Mouse (Mus musculus): Measurements from ENCODE around the gene Cntn1. TPM values are rescaled to one million over a fixed set of nuclear protein-coding genes. Genes with fewer than 3 reads are reported as not detected.
"Not testable (repeated sequence)": the region's sequence is repeated elsewhere in the genome, so short reads cannot be mapped to it uniquely, and the experiment has no call there.

The Cntn1 gene
- polyA plus RNA-seq, 2 experiments = 1.2 to 2.5 TPM

DNA sequence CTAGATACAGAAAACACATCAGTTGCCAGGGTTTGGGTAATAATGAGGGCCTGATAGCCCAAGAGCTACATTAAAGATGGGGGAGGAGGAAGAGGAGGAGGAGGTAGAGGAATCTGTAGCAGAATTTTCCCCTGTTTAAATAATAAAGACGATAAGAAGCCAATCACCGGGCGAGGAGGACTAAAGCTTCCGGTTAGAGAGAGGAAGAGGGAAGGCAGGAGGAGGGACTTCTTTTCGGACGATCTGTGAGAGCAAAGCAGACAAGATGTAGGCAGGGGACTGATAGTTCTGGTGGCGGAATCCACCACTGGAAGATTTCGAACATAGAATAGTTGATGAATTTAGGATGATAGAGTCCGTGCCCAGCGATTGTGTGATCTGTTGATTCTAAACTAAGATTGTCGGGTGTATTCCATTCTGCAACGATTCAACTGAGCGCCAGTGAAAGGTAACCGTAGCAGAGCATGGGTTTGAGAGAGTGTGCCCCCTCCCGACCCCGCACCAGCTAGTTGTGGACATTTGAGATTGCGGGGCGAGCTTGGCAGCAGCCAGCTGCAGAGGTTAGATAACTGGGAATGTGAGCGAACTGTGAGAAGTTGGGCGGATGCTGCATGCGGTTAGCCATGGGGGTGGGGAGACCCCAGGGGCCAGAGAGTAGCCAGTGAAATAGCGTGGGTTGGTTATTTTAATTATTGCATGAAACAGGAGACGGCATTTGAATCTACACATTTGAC, 293.3 kb downstream of the Cntn1 start:
- Histone ChIP-seq H3K27me3 (ENCODE audit: control insufficient read depth, insufficient read depth, low read length) (no peaks in the 10 kb centered on the region), H3K9me3 (ENCODE audit: control insufficient read depth, low read length) (no peaks in the 10 kb centered on the region), H3K36me3 (ENCODE audit: control insufficient read depth, insufficient read depth, low read length) (no peaks in the 10 kb centered on the region), H3K9ac (ENCODE audit: low read depth, low read length, severe bottlenecking) (no peak overlapping the region), H3K4me3 (replicated peaks; ENCODE audit: low read length) (no peak overlapping the region), H3K27ac (replicated peaks; ENCODE audit: low read depth, low read length) (no peak overlapping the region), H3K4me2 (replicated peaks; ENCODE audit: low read depth, low read length, severe bottlenecking) (no peak overlapping the region), H3K4me1 (ENCODE audit: control insufficient read depth, insufficient read depth, low read length) (no peaks in the 10 kb centered on the region)
- ATAC-seq (ENCODE audit: low FRiP score, low read depth) = no peak
- WGBS = 85% methylated on average over 23 of the region's 23 CpGs
- TF ChIP-seq POLR2A (IDR thresholded peaks at IDR 0.05; ENCODE audit: borderline replicate concordance, extremely low read depth, insufficient read depth, insufficient read length) = no peak
- no peak for DNase-seq (ENCODE audit: low spot score)

- Histone ChIP-seq H3K4me1 (ENCODE audit: control insufficient read depth, insufficient read depth, low read length) (no peaks in the 10 kb centered on the region), H3K27me3 (ENCODE audit: control insufficient read depth, insufficient read depth, low read length) (no peaks in the 10 kb centered on the region), H3K4me2 (replicated peaks; ENCODE audit: low read depth, low read length, severe bottlenecking) (no peak overlapping the region), H3K36me3 (ENCODE audit: control insufficient read depth, insufficient read depth, low read length) (no peaks in the 10 kb centered on the region), H3K27ac (replicated peaks; ENCODE audit: low read depth, low read length) (no peak overlapping the region), H3K4me3 (replicated peaks; ENCODE audit: low read length) (no peak overlapping the region), H3K9me3 (ENCODE audit: control insufficient read depth, low read length) (no peaks in the 10 kb centered on the region), H3K9ac (ENCODE audit: low read depth, low read length, severe bottlenecking) (no peak overlapping the region)
- no peak for ATAC-seq (ENCODE audit: low FRiP score, low read depth)
- no peak for TF ChIP-seq POLR2A (IDR thresholded peaks at IDR 0.05; ENCODE audit: borderline replicate concordance, extremely low read depth, insufficient read depth, insufficient read length)
- DNase-seq (ENCODE audit: low spot score) = no peak
- WGBS = 36% methylated on average over 4 of the region's 4 CpGs
These were observed 296.5 kb downstream of the Cntn1 start for GRCm38 (mm10) chr15:92347426-92347825.

DNA sequence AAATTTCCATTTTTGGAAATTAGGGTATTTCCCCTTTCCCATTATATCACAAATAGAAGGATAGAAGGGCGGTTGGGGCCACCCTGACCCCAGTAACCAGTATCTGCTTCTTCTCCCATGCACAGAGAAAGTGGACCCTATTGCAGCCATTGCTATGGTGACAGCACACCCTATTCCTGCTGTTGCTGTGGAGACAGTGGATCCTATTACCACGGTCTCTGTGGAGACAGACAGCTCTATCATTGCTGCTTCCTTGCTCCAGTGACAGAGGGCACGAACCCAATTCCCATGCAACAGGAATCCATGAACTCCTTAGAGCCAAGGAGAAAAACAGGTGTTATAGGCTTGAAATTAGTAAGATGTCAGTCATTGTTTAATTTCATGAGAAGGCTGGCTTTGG, 296.9 kb downstream of the Cntn1 start:
- no peaks in the 10 kb centered on the region for H3K27me3 ChIP-seq (ENCODE audit: control insufficient read depth, insufficient read depth, low read length)
- no peak overlapping the region for H3K27ac ChIP-seq (replicated peaks; ENCODE audit: low read depth, low read length)
- 29% methylated on average over 3 of the region's 3 CpGs for WGBS
- H3K4me1 ChIP-seq (ENCODE audit: control insufficient read depth, insufficient read depth, low read length) = no peaks in the 10 kb centered on the region
- ATAC-seq (ENCODE audit: low FRiP score, low read depth) (no peak), DNase-seq (ENCODE audit: low spot score) (no peak)
- no peak overlapping the region for H3K4me3 ChIP-seq (replicated peaks; ENCODE audit: low read length)
- H3K4me2 ChIP-seq (replicated peaks; ENCODE audit: low read depth, low read length, severe bottlenecking) = no peak overlapping the region
- H3K36me3 ChIP-seq (ENCODE audit: control insufficient read depth, insufficient read depth, low read length) = no peaks in the 10 kb centered on the region
- TF ChIP-seq POLR2A (IDR thresholded peaks at IDR 0.05; ENCODE audit: borderline replicate concordance, extremely low read depth, insufficient read depth, insufficient read length) = no peak
- H3K9ac ChIP-seq (ENCODE audit: low read depth, low read length, severe bottlenecking) = no peak overlapping the region
- H3K9me3 ChIP-seq (ENCODE audit: control insufficient read depth, low read length) = no peaks in the 10 kb centered on the region

DNA sequence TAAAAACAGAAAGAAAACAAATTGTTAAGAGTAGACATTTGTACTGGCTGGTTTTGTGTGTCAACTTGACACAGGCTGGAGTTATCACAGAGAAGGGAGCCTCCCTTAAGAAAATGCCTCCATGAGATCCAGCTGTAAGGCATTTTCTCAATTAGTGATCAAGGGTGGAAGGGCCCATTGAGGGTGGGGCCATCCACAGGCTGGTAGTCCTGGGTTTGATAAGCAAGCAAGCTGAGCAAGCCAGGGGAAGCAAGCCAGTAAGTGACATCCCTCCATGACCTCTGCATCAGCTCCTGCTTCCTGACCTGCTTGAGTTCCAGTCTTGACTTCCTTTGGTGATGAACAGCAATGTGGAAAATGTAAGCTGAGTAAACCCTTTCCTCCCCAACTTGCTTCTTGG, 297.5 kb downstream of the Cntn1 start:
- H3K4me1 ChIP-seq (ENCODE audit: control insufficient read depth, insufficient read depth, low read length) = not testable (repeated sequence)

GRCm38 (mm10) chr15:92364153-92364552, 313.2 kb downstream of the Cntn1 start:
- H3K36me3 ChIP-seq (ENCODE audit: control insufficient read depth, insufficient read depth, low read length) = no peaks in the 10 kb centered on the region
- WGBS = 37% methylated on average over 6 of the region's 6 CpGs
- no peaks in the 10 kb centered on the region for H3K9me3 ChIP-seq (ENCODE audit: control insufficient read depth, low read length)
- H3K27ac ChIP-seq (replicated peaks; ENCODE audit: low read depth, low read length) = no peak overlapping the region
- no peak overlapping the region for H3K4me3 ChIP-seq (replicated peaks; ENCODE audit: low read length)
- ATAC-seq (ENCODE audit: low FRiP score, low read depth) (no peak), DNase-seq (ENCODE audit: low spot score) (no peak)
- H3K4me1 ChIP-seq (ENCODE audit: control insufficient read depth, insufficient read depth, low read length) = no peaks in the 10 kb centered on the region
- no peak overlapping the region for H3K4me2 ChIP-seq (replicated peaks; ENCODE audit: low read depth, low read length, severe bottlenecking)
- TF ChIP-seq POLR2A (IDR thresholded peaks at IDR 0.05; ENCODE audit: borderline replicate concordance, extremely low read depth, insufficient read depth, insufficient read length) = no peak
- H3K9ac ChIP-seq (ENCODE audit: low read depth, low read length, severe bottlenecking) = no peak overlapping the region
- no peaks in the 10 kb centered on the region for H3K27me3 ChIP-seq (ENCODE audit: control insufficient read depth, insufficient read depth, low read length)

More for the DNA sequence above, 297.5 kb downstream of the Cntn1 start:
- not testable (repeated sequence) for H3K27me3 ChIP-seq (ENCODE audit: control insufficient read depth, insufficient read depth, low read length); H3K36me3 ChIP-seq (ENCODE audit: control insufficient read depth, insufficient read depth, low read length); H3K4me2 ChIP-seq (replicated peaks; ENCODE audit: low read depth, low read length, severe bottlenecking); H3K4me3 ChIP-seq (replicated peaks; ENCODE audit: low read length); DNase-seq (ENCODE audit: low spot score); ATAC-seq (ENCODE audit: low FRiP score, low read depth); H3K9ac ChIP-seq (ENCODE audit: low read depth, low read length, severe bottlenecking); H3K27ac ChIP-seq (replicated peaks; ENCODE audit: low read depth, low read length); H3K9me3 ChIP-seq (ENCODE audit: control insufficient read depth, low read length)

GRCm38 (mm10) chr15:92364592-92364991, 313.6 kb downstream of the Cntn1 start:
- ATAC-seq (ENCODE audit: low FRiP score, low read depth) = no peak

More at GRCm38 (mm10) chr15:92364592-92364991, 313.6 kb downstream of the Cntn1 start:
- H3K4me2 ChIP-seq (replicated peaks; ENCODE audit: low read depth, low read length, severe bottlenecking) = no peak overlapping the region
- H3K4me1 ChIP-seq (ENCODE audit: control insufficient read depth, insufficient read depth, low read length) = no peaks in the 10 kb centered on the region
- DNase-seq (ENCODE audit: low spot score) = no peak
- H3K4me3 ChIP-seq (replicated peaks; ENCODE audit: low read length) = no peak overlapping the region
- H3K27me3 ChIP-seq (ENCODE audit: control insufficient read depth, insufficient read depth, low read length) = no peaks in the 10 kb centered on the region
- no peak overlapping the region for H3K9ac ChIP-seq (ENCODE audit: low read depth, low read length, severe bottlenecking)
- H3K36me3 ChIP-seq (ENCODE audit: control insufficient read depth, insufficient read depth, low read length) = no peaks in the 10 kb centered on the region
- TF ChIP-seq POLR2A (IDR thresholded peaks at IDR 0.05; ENCODE audit: borderline replicate concordance, extremely low read depth, insufficient read depth, insufficient read length) = no peak
- no peaks in the 10 kb centered on the region for H3K9me3 ChIP-seq (ENCODE audit: control insufficient read depth, low read length)
- H3K27ac ChIP-seq (replicated peaks; ENCODE audit: low read depth, low read length) = no peak overlapping the region

Other genes with a start within 250 kb of the Cntn1 start
- not detected in 2 replicates for gene Smgc, start 212.9 kb upstream of the Cntn1 start, polyA plus RNA-seq (2012; rRNA removed)
- not detected in 2 replicates for gene Smgc, start 212.9 kb upstream of the Cntn1 start, polyA plus RNA-seq (2014; fragmentation: Nextera tagmentation; extraction: Ambion mirVana)

Measured in limb, embryonic 14.5 days (tissue).